Mouse (Mus musculus) Patski (cell line): ENCODE results near the gene Kirrel3. TPM values are rescaled to one million over a fixed set of nuclear protein-coding genes. Genes with fewer than 3 reads are reported as not detected.

Experiments
- ATAC-seq: fragments of 100-300 bp; one replicate; pipeline ENCODE4 v1.8.0; 2021
- CTCF ChIA-PET: fragments of 350-600 bp; sonication (Branson Sonifier 250); formaldehyde crosslinking; loops from one replicate; lab custom pipeline; 2022; ENCODE audit warnings: inconsistent platforms; lab: Charles Lee
- POLR2A ChIA-PET: fragments of 350-600 bp; sonication (Branson Sonifier 250); formaldehyde crosslinking; loops from one replicate; lab custom pipeline; 2022; ENCODE audit warnings: antibody characterized with exemption, inconsistent platforms; lab: Charles Lee
- DNase-seq: peaks from one replicate; pipeline ENCODE4 v3.0.0-alpha.2; 2011; ENCODE audit warnings: low read depth, low spot score
- H3K27me3 ChIP-seq: fragments of 371-371 bp; one replicate; pipeline ENCODE4 v1.5.1; 2021
- CTCF ChIP-seq: fragments of 100-300 bp; IDR thresholded peaks from one replicate; pipeline ENCODE4 v1.5.1; 2021
- in situ Hi-C: fragments of 300-500 bp; cut with MboI; formaldehyde crosslinking; loops from 3 replicates; pipeline ENCODE4 v1.11.1; 2018; ENCODE audit warnings: low pct_unique_long_range_greater_than_20kb, mixed read lengths
- polyA plus RNA-seq: library from polyadenylated mRNA; unstranded; gene quantifications from one replicate; pipeline ENCODE4 v1.2.3, GENCODE M21; 2021

The Kirrel3 gene
- polyA plus RNA-seq, 1 experiment from 2014 or later: 3.1 TPM

- ATAC-seq (no peak), DNase-seq (no peak)
- no peaks in the 10 kb centered on the region for H3K27me3 ChIP-seq
- in situ Hi-C loops: loop anchor here (25.0 kb wide), 1 partner anchor 497 kb away; no protein-coding TSS in a partner anchor
- TF ChIP-seq CTCF: no peak
- ChIA-PET CTCF (no interaction called here), POLR2A (interaction anchor here (0.6 kb wide), 1 partner anchor 10 kb away, joined by 3 read pairs; no protein-coding TSS in a partner anchor)
These were observed 554.2 kb downstream of the Kirrel3 start for GRCm38 (mm10) chr9:35039846-35040245.

- in situ Hi-C loops: loop anchor here (25.0 kb wide), 1 partner anchor 496 kb away; no protein-coding TSS in a partner anchor
- ChIA-PET POLR2A (interaction anchor here (0.6 kb wide), 1 partner anchor 127 kb away, joined by 3 read pairs; no protein-coding TSS in a partner anchor), CTCF (no interaction called here)
- no peaks in the 10 kb centered on the region for H3K27me3 ChIP-seq
- TF ChIP-seq CTCF: no peak
- ATAC-seq (no peak), DNase-seq (no peak)
These were observed 555.8 kb downstream of the Kirrel3 start for GRCm38 (mm10) chr9:35041493-35041892.

- in situ Hi-C loops: loop anchor here (25.0 kb wide), 1 partner anchor 494 kb away; no protein-coding TSS in a partner anchor
- CTCF ChIA-PET: no interaction called here
- POLR2A ChIA-PET: no interaction called here
- ATAC-seq (no peak), DNase-seq (no peak)
- no peak for TF ChIP-seq CTCF
- H3K27me3 ChIP-seq: no peaks in the 10 kb centered on the region
These were observed 557.9 kb downstream of the Kirrel3 start for GRCm38 (mm10) chr9:35043619-35044018.

- no peaks in the 10 kb centered on the region for H3K27me3 ChIP-seq
- ATAC-seq: no peak
- ChIA-PET CTCF (no interaction called here), POLR2A (no interaction called here)
- in situ Hi-C loops: loop anchor here (25.0 kb wide), 1 partner anchor 493 kb away; no protein-coding TSS in a partner anchor
- no peak for TF ChIP-seq CTCF
- no peak for DNase-seq
These were observed 558.8 kb downstream of the Kirrel3 start for GRCm38 (mm10) chr9:35044458-35044857.

- ChIA-PET POLR2A (no interaction called here), CTCF (interaction anchor here (1.1 kb wide), 1 partner anchor 10 kb away, joined by 3 read pairs; no protein-coding TSS in a partner anchor)
- no peak for TF ChIP-seq CTCF
- no peak for ATAC-seq
- no peak for DNase-seq
- in situ Hi-C loops: loop anchor here (25.0 kb wide), 1 partner anchor 492 kb away; no protein-coding TSS in a partner anchor
- no peaks in the 10 kb centered on the region for H3K27me3 ChIP-seq
These were observed 559.4 kb downstream of the Kirrel3 start for GRCm38 (mm10) chr9:35045031-35045531.

- ATAC-seq (no peak), DNase-seq (no peak)
- no peak for TF ChIP-seq CTCF
- POLR2A ChIA-PET: no interaction called here
- in situ Hi-C loops: loop anchor here (25.0 kb wide), 1 partner anchor 492 kb away; no protein-coding TSS in a partner anchor
- CTCF ChIA-PET: interaction anchor here (1.1 kb wide), 1 partner anchor 9 kb away, joined by 3 read pairs; no protein-coding TSS in a partner anchor
- no peaks in the 10 kb centered on the region for H3K27me3 ChIP-seq
These were observed 560.1 kb downstream of the Kirrel3 start for GRCm38 (mm10) chr9:35045756-35046155.

GRCm38 (mm10) chr9:35048449-35048848, 562.8 kb downstream of the Kirrel3 start:
- CTCF ChIA-PET: interaction anchor here (0.9 kb wide), 1 partner anchor 11 kb away, joined by 3 read pairs; no protein-coding TSS in a partner anchor
- no peak for ATAC-seq
- no peak for DNase-seq
- in situ Hi-C loops: loop anchor here (25.0 kb wide), 1 partner anchor 489 kb away; no protein-coding TSS in a partner anchor
- no peak for TF ChIP-seq CTCF
- no peaks in the 10 kb centered on the region for H3K27me3 ChIP-seq
- POLR2A ChIA-PET: no interaction called here

GRCm38 (mm10) chr9:35049891-35050527, 564.3 kb downstream of the Kirrel3 start:
- CTCF ChIA-PET: interaction anchor here (1.2 kb wide), 1 partner anchor 114 kb away, joined by 3 read pairs; no protein-coding TSS in a partner anchor
- in situ Hi-C loops: loop anchor here (25.0 kb wide), 1 partner anchor 487 kb away; no protein-coding TSS in a partner anchor
- POLR2A ChIA-PET: interaction anchor here (1.0 kb wide), 1 partner anchor 10 kb away, joined by 3 read pairs; no protein-coding TSS in a partner anchor
- ATAC-seq (peak; percentile 72), DNase-seq (no peak)
- no peaks in the 10 kb centered on the region for H3K27me3 ChIP-seq
- no peak for TF ChIP-seq CTCF

GRCm38 (mm10) chr9:35050701-35051454, 565.2 kb downstream of the Kirrel3 start:
- H3K27me3 ChIP-seq: no peaks in the 10 kb centered on the region
- POLR2A ChIA-PET: no interaction called here
- TF ChIP-seq CTCF: no peak
- ATAC-seq (no peak), DNase-seq (no peak)
- in situ Hi-C loops: no loop called here
- CTCF ChIA-PET: interaction anchor here (0.5 to 1.2 kb wide), 4 partner anchors 11 to 1947 kb away, joined by 3 to 4 read pairs (median 3); no protein-coding TSS in a partner anchor

GRCm38 (mm10) chr9:35051666-35052065, 566.0 kb downstream of the Kirrel3 start:
- ATAC-seq: no peak
- CTCF ChIA-PET: interaction anchor here (0.9 to 1.2 kb wide), 3 partner anchors 10 to 20 kb away, joined by 3 to 4 read pairs (median 3); no protein-coding TSS in a partner anchor

More at GRCm38 (mm10) chr9:35051666-35052065, 566.0 kb downstream of the Kirrel3 start:
- no peaks in the 10 kb centered on the region for H3K27me3 ChIP-seq
- POLR2A ChIA-PET: no interaction called here
- TF ChIP-seq CTCF: no peak
- no peak for DNase-seq
- in situ Hi-C loops: no loop called here
